Mouse (Mus musculus): Measurements from ENCODE around the gene Pde2a. TPM values are rescaled to one million over a fixed set of nuclear protein-coding genes. Genes with fewer than 3 reads are reported as not detected.

Gene Pde2a
- total and polyA plus RNA-seq, 3 experiments, result 0.08 to 0.40 TPM; not detected in 1

DNA sequence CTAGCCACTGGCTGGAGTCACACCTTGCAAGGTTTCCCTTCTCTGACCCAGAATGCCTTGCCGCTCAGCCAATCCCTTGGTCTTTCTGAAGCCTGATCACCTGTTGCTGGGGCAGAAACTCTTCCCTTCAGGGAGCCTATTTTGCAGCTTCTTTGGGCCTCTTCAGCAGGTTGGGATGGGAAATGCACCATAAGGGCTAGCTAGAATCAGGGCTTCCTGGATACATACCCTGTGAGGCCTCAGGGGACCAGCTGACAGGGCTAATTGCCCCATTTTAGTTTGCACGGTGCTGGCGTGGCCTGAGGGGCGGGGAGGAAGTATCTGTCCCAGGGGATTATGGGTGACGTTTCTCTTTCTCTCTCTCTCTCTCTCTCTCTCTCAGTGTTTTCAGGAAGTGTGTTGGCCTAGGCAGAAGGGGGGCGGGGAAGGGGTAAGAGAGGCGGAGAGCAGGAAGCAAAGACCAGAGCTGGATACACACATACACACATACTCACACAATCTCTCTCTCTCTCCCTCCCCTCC lies 43.7 kb upstream of the Pde2a start (continued):
- TF ChIP-seq MAFK (IDR thresholded peaks at IDR 0.05; ENCODE audit: insufficient replicate concordance, low read length), result peak; percentile 47; the same call in 1 of the 2 replicates
- TF ChIP-seq NRF1 (IDR thresholded peaks at IDR 0.05; ENCODE audit: low read depth, low read length), result peak; percentile 39; the same call in 1 of the 2 replicates
- TF ChIP-seq E2F4 (IDR thresholded peaks at IDR 0.05; ENCODE audit: insufficient replicate concordance, low read depth, low read length), result no peak
- TF ChIP-seq CHD1 (IDR thresholded peaks at IDR 0.05; ENCODE audit: low read depth, low read length), result no peak
- TF ChIP-seq RAD21 (IDR thresholded peaks at IDR 0.05; ENCODE audit: low read depth, low read length), result no peak
- TF ChIP-seq ZKSCAN1 (IDR thresholded peaks at IDR 0.05; ENCODE audit: borderline replicate concordance, low read depth, low read length), result no peak; the same call in 1 of the 2 replicates
- 0 out of 2 replicates have a peak, but pooled peaks have one; percentile 7 for TF ChIP-seq USF2 (conservative IDR thresholded peaks at IDR 0.05; ENCODE audit: low read depth, low read length)
- peak; percentile 77 for TF ChIP-seq HCFC1 (IDR thresholded peaks at IDR 0.05; ENCODE audit: low read depth, low read length)
- TF ChIP-seq CHD2 (IDR thresholded peaks at IDR 0.05; ENCODE audit: low read length), result peak; percentile 98
- TF ChIP-seq BHLHE40 (IDR thresholded peaks at IDR 0.05; ENCODE audit: low read depth, low read length), result peak; percentile 56
- 0 out of 2 replicates have a peak, but pooled peaks have one; percentile 34 for TF ChIP-seq TBP (conservative IDR thresholded peaks at IDR 0.05; ENCODE audit: low read depth, low read length)
- peak; percentile 61 for TF ChIP-seq JUN (IDR thresholded peaks at IDR 0.05; ENCODE audit: insufficient read depth, low read depth, low read length)
- no peak for TF ChIP-seq CTCF (conservative IDR thresholded peaks at IDR 0.05 in 1 of 2, IDR thresholded peaks at IDR 0.05 in 1 of 2; ENCODE audit: low read depth in 2 of 2, low read length in 2 of 2)
- no peak for TF ChIP-seq PAX5 (IDR thresholded peaks at IDR 0.05; ENCODE audit: low read length)

- peaks cover 8 to 65% of the 10 kb centered on the region in 2 experiments for H3K36me3 ChIP-seq (replicated peaks in 1 of 2; ENCODE audit: control insufficient read depth in 1 of 2, insufficient read depth in 1 of 2, low read length in 1 of 2)
- peaks cover 37 to 66% of the 10 kb centered on the region in 2 experiments for H3K4me1 ChIP-seq (ENCODE audit: control insufficient read depth in 1 of 2, insufficient read depth in 2 of 2)
- H3K27ac ChIP-seq (ENCODE audit: insufficient read depth, low read depth), result peak overlapping the region; percentile 48
- DNase-seq (ENCODE audit: extremely low read depth), result no peak
- H3K27me3 ChIP-seq (replicated peaks), result no peaks in the 10 kb centered on the region
- H3K9me3 ChIP-seq (replicated peaks; ENCODE audit: low read length), result no peaks in the 10 kb centered on the region
- H3K9ac ChIP-seq (ENCODE audit: insufficient read depth, low read depth), result peak overlapping the region; percentile 93
- peaks cover 6% of the 10 kb centered on the region for H3K79me2 ChIP-seq (replicated peaks; ENCODE audit: control insufficient read depth, extremely low read depth, insufficient read depth, poor library complexity, severe bottlenecking)
- TF ChIP-seq MXI1 (IDR thresholded peaks at IDR 0.05; ENCODE audit: low read depth, low read length), result no peak
- 0 out of 2 replicates have a peak, but pooled peaks have one; percentile 47 for TF ChIP-seq CHD1 (IDR thresholded peaks at IDR 0.05; ENCODE audit: low read depth, low read length)
- dilution Hi-C loops (cut with MboI; ENCODE audit: extremely low pct_ligation_motif_present, extremely low pct_unique_long_range_greater_than_20kb, low sequenced_read_pairs), result no loop called here
- in situ Hi-C loops (cut with MboI; ENCODE audit: low pct_ligation_motif_present, low pct_unique_long_range_greater_than_20kb, low sequenced_read_pairs), result loop anchor here (10.0 kb wide), 2 partner anchors 313 to 403 kb away; partner anchors contain the start of gene P2ry6
- H3K4me3 ChIP-seq (replicated peaks in 1 of 3; ENCODE audit: low read depth in 2 of 3, low read length in 2 of 3, poor library complexity in 1 of 3), result peak overlapping the region; percentile 51 to 90 (median 60)
- peak overlapping the region; percentile 74 for H3K4me2 ChIP-seq (ENCODE audit: insufficient read depth, low read depth, poor library complexity, severe bottlenecking)
Observed at GRCm38 (mm10) chr7:101378285-101378684, 43.2 kb upstream of the Pde2a start.

DNA sequence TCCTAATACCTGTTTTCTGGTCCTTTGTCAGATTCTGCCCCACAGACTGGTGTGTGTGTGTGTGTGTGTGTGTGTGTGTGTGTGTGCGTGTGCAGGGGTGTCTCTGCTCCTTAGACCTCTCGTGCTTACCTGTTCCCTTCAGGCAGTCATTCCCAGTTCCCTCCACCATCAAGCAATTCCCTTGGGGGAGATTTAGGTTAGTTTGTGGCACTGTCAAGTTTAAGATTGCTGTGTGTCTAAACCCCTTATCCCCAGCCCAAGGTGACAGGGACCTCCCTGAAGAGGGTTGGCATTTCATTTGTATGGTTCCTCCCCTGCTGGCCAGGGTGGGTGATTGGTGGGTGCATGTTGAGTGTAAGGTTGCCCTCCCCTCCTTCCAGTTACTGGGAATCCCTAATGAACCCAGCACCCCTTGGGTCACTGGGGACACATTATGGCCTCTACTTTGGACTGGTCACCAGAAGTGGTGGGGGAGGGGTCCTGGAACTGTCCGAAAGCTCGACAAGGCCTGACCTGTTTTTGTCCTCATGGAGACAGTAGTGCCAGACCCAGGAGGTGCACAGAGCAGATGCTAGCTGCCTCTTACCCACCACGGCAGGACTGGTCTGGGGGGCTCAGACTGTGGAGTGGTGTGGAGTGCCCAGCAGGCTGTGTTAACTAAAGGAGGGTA lies 42.6 kb upstream of the Pde2a start:
- Histone ChIP-seq H3K27me3 (replicated peaks) (no peaks in the 10 kb centered on the region), H3K4me3 (replicated peaks in 1 of 3; ENCODE audit: low read depth in 2 of 3, low read length in 2 of 3, poor library complexity in 1 of 3) (peak overlapping the region; percentile 51 to 90 (median 60)), H3K79me2 (replicated peaks; ENCODE audit: control insufficient read depth, extremely low read depth, insufficient read depth, poor library complexity, severe bottlenecking) (peaks cover 6% of the 10 kb centered on the region), H3K36me3 (replicated peaks in 1 of 2; ENCODE audit: control insufficient read depth in 1 of 2, insufficient read depth in 1 of 2, low read length in 1 of 2) (peaks cover 4 to 65% of the 10 kb centered on the region in 2 experiments), H3K4me2 (ENCODE audit: insufficient read depth, low read depth, poor library complexity, severe bottlenecking) (peak overlapping the region; percentile 74), H3K9me3 (replicated peaks; ENCODE audit: low read length) (no peaks in the 10 kb centered on the region), H3K27ac (ENCODE audit: insufficient read depth, low read depth) (no peak overlapping the region; the same call in 1 of the 2 replicates), H3K9ac (ENCODE audit: insufficient read depth, low read depth) (peak overlapping the region; percentile 93), H3K4me1 (ENCODE audit: control insufficient read depth in 1 of 2, insufficient read depth in 2 of 2) (peaks cover 39 to 67% of the 10 kb centered on the region in 2 experiments)
- no peak for DNase-seq (ENCODE audit: extremely low read depth)
- dilution Hi-C loops (cut with MboI; ENCODE audit: extremely low pct_ligation_motif_present, extremely low pct_unique_long_range_greater_than_20kb, low sequenced_read_pairs), result no loop called here
- no peak for TF ChIP-seq TCF12 (IDR thresholded peaks at IDR 0.05; ENCODE audit: low read depth, low read length)
- no peak for TF ChIP-seq HCFC1 (IDR thresholded peaks at IDR 0.05; ENCODE audit: low read depth, low read length)
- TF ChIP-seq JUN (IDR thresholded peaks at IDR 0.05; ENCODE audit: insufficient read depth, low read depth, low read length), result no peak
- TF ChIP-seq IRF4 (IDR thresholded peaks at IDR 0.05; ENCODE audit: low read depth, low read length), result no peak
- TF ChIP-seq ELF1 (IDR thresholded peaks at IDR 0.05; ENCODE audit: low read depth, low read length), result no peak
- no peak for TF ChIP-seq NRF1 (IDR thresholded peaks at IDR 0.05; ENCODE audit: low read depth, low read length)
- no peak for TF ChIP-seq ZKSCAN1 (IDR thresholded peaks at IDR 0.05; ENCODE audit: borderline replicate concordance, low read depth, low read length)
- TF ChIP-seq GABPA (IDR thresholded peaks at IDR 0.05; ENCODE audit: insufficient replicate concordance, low read depth, low read length), result no peak
- TF ChIP-seq ZMIZ1 (IDR thresholded peaks at IDR 0.05; ENCODE audit: low read depth, low read length), result no peak
- no peak for TF ChIP-seq MYC (IDR thresholded peaks at IDR 0.05; ENCODE audit: low read depth, low read length)
- no peak for TF ChIP-seq NELFE (IDR thresholded peaks at IDR 0.05; ENCODE audit: low read depth, low read length)
- no peak for TF ChIP-seq MEF2A (IDR thresholded peaks at IDR 0.05; ENCODE audit: borderline replicate concordance, low read depth, low read length)
- in situ Hi-C loops (cut with MboI; ENCODE audit: low pct_ligation_motif_present, low pct_unique_long_range_greater_than_20kb, low sequenced_read_pairs), result loop anchor here (10.0 kb wide), 2 partner anchors 314 to 404 kb away; partner anchors contain the start of gene P2ry6

Measured in CH12.LX (cell line).